Mouse (Mus musculus): ENCODE data around the gene Serpine3.

DNA sequence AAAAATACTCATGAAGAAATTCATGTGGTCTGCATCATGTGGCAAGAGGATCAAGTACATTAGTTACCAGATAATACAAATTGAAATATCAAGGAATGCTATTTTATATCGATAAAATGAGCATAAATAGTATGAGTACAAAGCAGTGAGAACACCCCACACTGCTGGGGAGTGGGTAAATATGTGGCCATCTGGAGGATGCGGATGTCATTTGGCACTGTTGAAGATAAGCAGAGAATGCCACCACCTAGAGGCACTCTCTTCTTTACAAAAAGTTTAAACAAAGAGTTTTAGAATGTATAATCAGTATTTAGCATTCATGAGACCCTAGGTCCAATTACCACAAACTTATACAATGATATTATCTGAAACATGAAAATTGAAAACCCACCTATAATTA is 54.7 kb downstream of the Serpine3 start:
- TF ChIP-seq EP300 (IDR thresholded peaks at IDR 0.05; ENCODE audit: insufficient read depth, low read depth, low read length) (no peak), POLR2A (IDR thresholded peaks at IDR 0.05; ENCODE audit: insufficient read depth, low read length) (no peak), CTCF (IDR thresholded peaks at IDR 0.05; ENCODE audit: low read depth, low read length) (no peak)

All from ES-Bruce4 (cell line).